Mouse (Mus musculus): ENCODE results near the gene Phldb1. TPM values are rescaled to one million over a fixed set of nuclear protein-coding genes. Genes with fewer than 3 reads are reported as not detected.
A peak's percentile ranks its signal among the peaks of the same experiment; 100 is the strongest.

Phldb1 gene
- polyA plus RNA-seq, 1 experiment: not detected

- Histone ChIP-seq H3K4me3 (ENCODE audit: insufficient read depth, low read depth, low read length) (no peak overlapping the region), H3K27ac (ENCODE audit: insufficient read depth, low read depth, low read length) (peak overlapping the region; percentile 16), H3K4me1 (ENCODE audit: control insufficient read depth, insufficient read depth, low read length) (peaks cover 80% of the 10 kb centered on the region)
- no peak for TF ChIP-seq POLR2A (IDR thresholded peaks at IDR 0.05; ENCODE audit: insufficient read depth, low read depth, low read length)
- no peak for TF ChIP-seq CTCF (IDR thresholded peaks at IDR 0.05; ENCODE audit: insufficient read depth, low read depth, low read length)
- WGBS: 95% methylated on average over 29 of the region's 29 CpGs
These were observed 19.2 kb downstream of the Phldb1 start for GRCm38 (mm10) chr9:44715705-44716362.

- Histone ChIP-seq H3K4me1 (ENCODE audit: control insufficient read depth, insufficient read depth, low read length) (peaks cover 84% of the 10 kb centered on the region), H3K27ac (ENCODE audit: insufficient read depth, low read depth, low read length) (peak overlapping the region; percentile 55), H3K4me3 (ENCODE audit: insufficient read depth, low read depth, low read length) (peak overlapping the region; percentile 28)
- 55% methylated on average over 17 of the region's 17 CpGs for WGBS
- TF ChIP-seq POLR2A (IDR thresholded peaks at IDR 0.05; ENCODE audit: insufficient read depth, low read depth, low read length) (no peak), CTCF (IDR thresholded peaks at IDR 0.05; ENCODE audit: insufficient read depth, low read depth, low read length) (no peak)
These were observed 19.9 kb downstream of the Phldb1 start for GRCm38 (mm10) chr9:44715109-44715508.

GRCm38 (mm10) chr9:44713574-44713973, 21.4 kb downstream of the Phldb1 start:
- peaks cover 90% of the 10 kb centered on the region for H3K4me1 ChIP-seq (ENCODE audit: control insufficient read depth, insufficient read depth, low read length)
- WGBS: 46% methylated on average over 2 of the region's 2 CpGs
- H3K27ac ChIP-seq (ENCODE audit: insufficient read depth, low read depth, low read length): peak overlapping the region; percentile 55; the same call in 1 of the 2 replicates
- H3K4me3 ChIP-seq (ENCODE audit: insufficient read depth, low read depth, low read length): no peak overlapping the region
- TF ChIP-seq CTCF (IDR thresholded peaks at IDR 0.05; ENCODE audit: insufficient read depth, low read depth, low read length) (no peak), POLR2A (IDR thresholded peaks at IDR 0.05; ENCODE audit: insufficient read depth, low read depth, low read length) (no peak)

- WGBS: 75% methylated on average over 6 of the region's 6 CpGs
- Histone ChIP-seq H3K27ac (ENCODE audit: insufficient read depth, low read depth, low read length) (peak overlapping the region; percentile 95), H3K4me1 (ENCODE audit: control insufficient read depth, insufficient read depth, low read length) (peaks cover 91% of the 10 kb centered on the region), H3K4me3 (ENCODE audit: insufficient read depth, low read depth, low read length) (no peak overlapping the region)
- no peak for TF ChIP-seq POLR2A (IDR thresholded peaks at IDR 0.05; ENCODE audit: insufficient read depth, low read depth, low read length)
- TF ChIP-seq CTCF (IDR thresholded peaks at IDR 0.05; ENCODE audit: insufficient read depth, low read depth, low read length): no peak
These were observed 21.9 kb downstream of the Phldb1 start for GRCm38 (mm10) chr9:44713080-44713479.

- Histone ChIP-seq H3K27ac (ENCODE audit: insufficient read depth, low read depth, low read length) (peak overlapping the region; percentile 95), H3K4me1 (ENCODE audit: control insufficient read depth, insufficient read depth, low read length) (peaks cover 91% of the 10 kb centered on the region), H3K4me3 (ENCODE audit: insufficient read depth, low read depth, low read length) (no peak overlapping the region)
- TF ChIP-seq POLR2A (IDR thresholded peaks at IDR 0.05; ENCODE audit: insufficient read depth, low read depth, low read length) (no peak), CTCF (IDR thresholded peaks at IDR 0.05; ENCODE audit: insufficient read depth, low read depth, low read length) (no peak)
- WGBS: 76% methylated on average over 17 of the region's 17 CpGs
These were observed 23.4 kb downstream of the Phldb1 start for GRCm38 (mm10) chr9:44711602-44712001.

- Histone ChIP-seq H3K4me1 (ENCODE audit: control insufficient read depth, insufficient read depth, low read length) (peaks cover 82% of the 10 kb centered on the region), H3K27ac (ENCODE audit: insufficient read depth, low read depth, low read length) (peak overlapping the region; percentile 95), H3K4me3 (ENCODE audit: insufficient read depth, low read depth, low read length) (no peak overlapping the region)
- WGBS: 41% methylated on average over 5 of the region's 5 CpGs
- no peak for TF ChIP-seq CTCF (IDR thresholded peaks at IDR 0.05; ENCODE audit: insufficient read depth, low read depth, low read length)
- no peak for TF ChIP-seq POLR2A (IDR thresholded peaks at IDR 0.05; ENCODE audit: insufficient read depth, low read depth, low read length)
These were observed 24.8 kb downstream of the Phldb1 start for GRCm38 (mm10) chr9:44710213-44710612.

GRCm38 (mm10) chr9:44709600-44709999, 25.4 kb downstream of the Phldb1 start:
- Histone ChIP-seq H3K27ac (ENCODE audit: insufficient read depth, low read depth, low read length) (peak overlapping the region; percentile 95), H3K4me3 (ENCODE audit: insufficient read depth, low read depth, low read length) (no peak overlapping the region), H3K4me1 (ENCODE audit: control insufficient read depth, insufficient read depth, low read length) (peaks cover 80% of the 10 kb centered on the region)
- TF ChIP-seq CTCF (IDR thresholded peaks at IDR 0.05; ENCODE audit: insufficient read depth, low read depth, low read length): peak; percentile 23; the same call in 1 of the 2 replicates
- TF ChIP-seq POLR2A (IDR thresholded peaks at IDR 0.05; ENCODE audit: insufficient read depth, low read depth, low read length): no peak
- WGBS: 24% methylated on average over 2 of the region's 2 CpGs

GRCm38 (mm10) chr9:44708925-44709324, 26.1 kb downstream of the Phldb1 start:
- TF ChIP-seq CTCF (IDR thresholded peaks at IDR 0.05; ENCODE audit: insufficient read depth, low read depth, low read length) (no peak), POLR2A (IDR thresholded peaks at IDR 0.05; ENCODE audit: insufficient read depth, low read depth, low read length) (no peak)
- H3K4me1 ChIP-seq (ENCODE audit: control insufficient read depth, insufficient read depth, low read length): peaks cover 77% of the 10 kb centered on the region
- WGBS: 13% methylated on average over 6 of the region's 6 CpGs
- H3K27ac ChIP-seq (ENCODE audit: insufficient read depth, low read depth, low read length): peak overlapping the region; percentile 95
- no peak overlapping the region for H3K4me3 ChIP-seq (ENCODE audit: insufficient read depth, low read depth, low read length)

- Histone ChIP-seq H3K4me1 (ENCODE audit: control insufficient read depth, insufficient read depth, low read length) (peaks cover 77% of the 10 kb centered on the region), H3K4me3 (ENCODE audit: insufficient read depth, low read depth, low read length) (peak overlapping the region; percentile 23), H3K27ac (ENCODE audit: insufficient read depth, low read depth, low read length) (peak overlapping the region; percentile 81)
- WGBS: 9% methylated on average over 23 of the region's 24 CpGs
- TF ChIP-seq CTCF (IDR thresholded peaks at IDR 0.05; ENCODE audit: insufficient read depth, low read depth, low read length) (no peak), POLR2A (IDR thresholded peaks at IDR 0.05; ENCODE audit: insufficient read depth, low read depth, low read length) (no peak)
These were observed 26.6 kb downstream of the Phldb1 start for GRCm38 (mm10) chr9:44708429-44708765.
